Mouse (Mus musculus) left cerebral cortex, postnatal 4 days (tissue): ENCODE measurements around the gene Slc29a1. TPM values are rescaled to one million over a fixed set of nuclear protein-coding genes. Genes with fewer than 3 reads are reported as not detected.
"Not testable (repeated sequence)": the region's sequence is repeated elsewhere in the genome, so short reads cannot be mapped to it uniquely, and the experiment has no call there.

Source experiments
- DNase-seq: peaks from one replicate; pipeline ENCODE4 v3.0.0-alpha.2; 2022
- intact Hi-C: fragments of 180-260 bp; cut with DNase I; formaldehyde crosslinking; loops from one replicate; pipeline ENCODE4 v1.15.1; 2025
- total RNA-seq, 2 experiments: library from RNA; stranded (reverse); gene quantifications; 2 replicates each; pipeline ENCODE4 v1.2.3; 2021

Slc29a1 gene
- 10 to 100 TPM; 68.8 to 69.9 TPM for total RNA-seq

GRCm38 (mm10) chr17:45599446-45600242 is at the start of gene Slc29a1:
TSS of gene Slc29a1 (minus strand) at chr17:45599606.
- DNase-seq: peak; percentile 77
- intact Hi-C loops: no loop called here

DNA sequence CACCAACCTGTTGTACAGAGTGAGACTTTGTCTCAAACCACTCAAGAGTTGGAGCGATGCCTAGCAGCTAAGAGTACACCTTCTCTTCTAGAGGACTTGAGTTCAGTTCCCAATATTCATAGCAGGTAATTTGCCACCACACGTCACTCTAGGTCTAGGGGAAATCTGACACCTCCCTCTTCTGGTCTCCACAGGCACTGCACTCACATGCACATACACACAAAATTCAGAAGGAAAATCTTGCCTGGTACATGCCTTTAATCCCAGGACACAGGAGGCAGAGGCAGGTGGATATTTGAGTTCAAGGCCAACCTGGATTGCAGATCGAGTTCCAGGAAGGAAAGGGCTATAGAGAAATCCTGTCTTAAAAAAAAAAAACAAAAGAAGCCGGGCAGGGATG is 44.8 kb upstream of the Slc29a1 start:
- DNase-seq: no peak
- intact Hi-C loops: loop anchor here (5.0 kb wide), 1 partner anchor 62 kb away; no protein-coding TSS in a partner anchor

DNA sequence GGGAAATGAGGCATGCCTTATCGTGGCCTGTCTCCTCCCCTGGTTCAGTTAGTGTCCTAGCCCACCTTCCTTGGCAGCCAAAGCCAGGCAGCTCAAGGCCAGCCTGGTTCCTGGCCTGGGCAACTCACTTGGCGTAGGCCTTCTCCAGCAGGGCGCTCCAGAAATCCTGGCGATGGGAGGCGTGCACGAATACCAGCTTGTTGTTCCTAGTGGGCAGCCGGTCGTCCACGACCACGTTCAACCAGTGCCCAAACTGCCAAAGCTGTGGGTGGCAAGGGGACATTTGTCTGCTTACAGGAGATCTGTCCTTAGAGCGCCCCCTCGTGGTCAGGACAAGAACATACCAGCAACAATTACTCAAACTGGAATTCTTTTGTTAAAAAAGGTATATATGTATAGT is 43.3 kb upstream of the Slc29a1 start:
- intact Hi-C loops: loop anchor here (5.0 kb wide), 1 partner anchor 60 kb away; no protein-coding TSS in a partner anchor

GRCm38 (mm10) chr17:45641981-45642380 is 42.6 kb upstream of the Slc29a1 start:
- DNase-seq: no peak
- intact Hi-C loops: loop anchor here (5.0 kb wide), 1 partner anchor 60 kb away; no protein-coding TSS in a partner anchor

More for the DNA sequence above, 43.3 kb upstream of the Slc29a1 start:
- peak; percentile 94 for DNase-seq

- intact Hi-C loops: no loop called here
- DNase-seq: no peak
These were observed 39.3 kb upstream of the Slc29a1 start for GRCm38 (mm10) chr17:45638596-45639295.

DNA sequence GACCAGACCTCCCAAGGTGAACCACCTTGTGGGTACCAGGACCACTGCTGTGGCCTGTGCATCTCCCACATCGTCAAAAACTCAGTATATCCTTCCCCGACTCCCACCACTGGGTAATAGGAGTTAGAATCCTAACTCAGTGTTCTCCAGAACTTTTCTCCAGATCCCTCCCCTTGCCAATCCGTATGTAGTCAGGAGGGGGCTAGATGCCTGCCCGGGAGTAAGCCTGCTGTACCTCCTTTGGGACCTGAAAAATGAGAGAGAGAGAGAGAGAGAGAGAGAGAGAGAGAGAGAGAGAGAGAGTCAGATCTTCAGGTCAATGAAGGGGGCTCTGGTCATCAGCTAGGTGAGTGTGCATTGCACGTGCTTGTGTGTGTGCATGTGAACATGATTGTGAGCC is 34.6 kb upstream of the Slc29a1 start:
- intact Hi-C loops: no loop called here

DNA sequence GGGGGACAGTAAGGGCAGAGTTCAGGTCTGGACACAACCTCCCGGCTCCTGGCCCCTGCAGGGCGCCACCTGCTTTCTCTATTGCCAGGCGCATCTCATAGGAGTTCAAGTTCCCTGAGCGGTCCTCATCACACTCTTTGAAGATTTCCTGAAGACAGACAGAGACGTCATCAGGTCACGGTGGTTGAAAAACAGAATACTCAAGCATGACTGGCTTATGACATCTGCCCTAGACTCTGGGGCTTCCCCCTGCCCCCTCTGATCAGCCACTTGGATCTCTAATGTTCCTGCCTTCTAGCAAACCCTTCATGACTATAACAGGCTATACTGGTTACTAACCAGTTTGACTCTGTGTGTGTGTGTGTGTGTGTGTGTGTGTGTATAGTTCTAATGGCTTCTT is 32.5 kb upstream of the Slc29a1 start:
- intact Hi-C loops: no loop called here
- DNase-seq: no peak

More for the DNA sequence above, 34.6 kb upstream of the Slc29a1 start:
- no peak for DNase-seq

DNA sequence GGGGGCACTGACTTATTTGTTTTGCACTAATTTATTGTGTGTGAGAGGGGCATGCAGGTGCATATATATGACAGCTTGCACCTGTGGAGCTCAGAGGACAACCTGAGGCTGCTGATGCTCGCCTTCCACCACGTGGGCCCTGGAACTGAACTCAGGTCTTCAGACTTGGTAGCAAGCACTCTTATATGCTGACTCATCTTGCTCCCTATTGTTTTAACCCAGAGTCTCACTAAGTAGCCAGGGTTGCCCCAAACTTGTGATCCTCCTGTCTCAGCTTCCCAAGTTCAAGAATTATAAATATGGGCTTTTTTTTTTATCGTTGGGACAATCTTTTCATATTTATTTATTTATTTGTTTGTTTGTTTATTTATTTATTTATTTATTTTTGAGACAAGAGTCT is 31.6 kb upstream of the Slc29a1 start:
- intact Hi-C loops: no loop called here
- DNase-seq: no peak

- peak; percentile 84 for DNase-seq
- intact Hi-C loops: loop anchor here (5.0 kb wide), 1 partner anchor 48 kb away; no protein-coding TSS in a partner anchor
These were observed 30.7 kb upstream of the Slc29a1 start for GRCm38 (mm10) chr17:45629861-45630694.

GRCm38 (mm10) chr17:45628885-45629855 is 29.8 kb upstream of the Slc29a1 start:
- intact Hi-C loops: loop anchor here (5.0 kb wide), 1 partner anchor 47 kb away; no protein-coding TSS in a partner anchor
- peak; percentile 67 for DNase-seq

- DNase-seq: no peak
- intact Hi-C loops: loop anchor here (5.0 kb wide), 1 partner anchor 46 kb away; no protein-coding TSS in a partner anchor
These were observed 28.8 kb upstream of the Slc29a1 start for GRCm38 (mm10) chr17:45628160-45628559.

DNA sequence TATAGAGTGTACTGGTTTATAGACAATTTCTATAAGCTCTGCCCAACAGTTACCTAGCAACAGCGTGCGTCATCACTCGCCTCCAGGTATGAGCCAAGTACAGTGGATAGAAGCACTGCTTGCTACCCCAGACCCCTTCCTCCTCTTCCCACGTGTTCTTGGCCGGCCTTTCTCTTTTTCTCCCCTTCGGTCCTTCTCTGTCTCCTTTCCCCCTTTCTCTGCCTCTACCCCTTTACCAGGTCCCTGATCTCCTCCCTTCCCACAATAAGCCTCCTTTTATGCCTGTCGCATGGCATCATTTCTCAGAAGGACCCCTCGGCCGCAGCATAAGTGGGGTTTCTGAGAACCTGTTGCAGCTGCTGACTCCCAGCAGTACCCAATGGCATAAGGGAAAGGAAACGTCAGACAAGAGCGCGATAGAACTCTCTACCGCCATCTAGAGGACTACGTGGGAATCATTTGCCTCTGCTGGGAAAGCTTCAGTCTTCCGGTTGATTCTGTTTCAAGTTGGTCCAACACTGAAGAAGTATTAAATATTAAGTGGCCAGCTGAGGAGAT is 27.2 kb upstream of the Slc29a1 start:
- intact Hi-C loops: loop anchor here (5.0 kb wide), 1 partner anchor 44 kb away; no protein-coding TSS in a partner anchor
- peak; percentile 65 for DNase-seq

DNA sequence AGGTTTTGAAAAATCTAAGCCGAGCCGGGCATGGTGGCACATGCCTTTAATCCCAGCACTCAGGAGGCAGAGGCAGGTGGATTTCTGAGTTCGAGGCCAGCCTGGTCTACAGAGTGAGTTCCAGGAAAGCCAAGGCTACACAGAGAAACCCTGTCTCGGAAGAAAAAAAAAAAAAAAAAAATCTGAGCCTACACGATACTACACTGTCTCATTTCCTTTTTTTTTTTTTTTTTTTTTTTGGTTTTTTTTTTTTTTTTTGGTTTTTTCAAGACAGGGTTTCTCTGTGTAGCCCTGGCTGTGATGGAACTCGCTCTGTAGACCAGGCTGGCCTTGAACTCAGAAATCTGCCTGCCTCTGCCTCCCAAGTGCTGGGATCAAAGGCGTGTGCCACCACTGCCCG is 24.0 kb upstream of the Slc29a1 start:
- intact Hi-C loops, DNase-seq: not testable (repeated sequence)

DNA sequence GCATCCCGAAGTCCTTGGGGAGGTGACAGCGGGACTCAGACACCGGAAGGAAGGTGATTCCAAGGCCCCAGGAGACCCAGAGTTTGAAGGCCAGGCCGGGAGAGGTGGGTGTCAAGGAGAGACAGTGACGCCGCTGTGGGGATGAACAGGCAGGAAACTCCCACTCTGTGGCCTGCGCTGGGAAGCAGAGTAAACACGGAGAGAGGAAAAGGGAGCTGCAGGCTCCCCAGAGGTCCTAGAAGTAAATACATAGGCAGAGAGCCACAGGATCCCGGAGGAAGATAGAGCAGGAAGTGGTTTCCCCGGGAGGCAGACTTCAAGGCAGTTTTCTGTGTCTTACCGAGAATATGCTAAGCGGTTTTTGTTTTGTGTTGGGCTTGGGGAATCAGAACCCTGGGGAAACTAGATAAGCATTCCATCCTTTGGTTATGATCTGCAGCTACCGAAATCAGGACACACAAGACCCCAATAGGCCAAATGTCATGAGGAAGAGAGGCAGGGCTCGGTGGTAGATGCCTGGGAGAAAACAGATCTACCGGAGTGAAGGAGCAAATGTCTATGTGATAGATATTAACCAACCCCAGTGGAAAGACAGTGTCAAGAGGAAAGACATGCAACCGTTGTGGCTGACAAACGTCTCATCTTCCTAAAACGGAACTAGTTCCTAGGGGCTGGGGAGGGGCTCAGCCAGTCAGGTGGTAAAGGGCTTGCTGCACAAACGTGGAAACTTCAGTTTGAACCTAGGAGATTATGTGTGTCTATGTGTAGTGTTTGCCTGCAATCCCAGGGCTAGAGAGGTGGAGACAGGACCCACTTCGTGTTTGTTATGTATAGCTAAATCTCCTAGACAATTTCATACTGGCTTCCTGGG is 20.2 kb upstream of the Slc29a1 start:
- intact Hi-C loops: no loop called here

GRCm38 (mm10) chr17:45618941-45619385 is 19.6 kb upstream of the Slc29a1 start:
- no peak for DNase-seq
- intact Hi-C loops: no loop called here

More for the DNA sequence above, 20.2 kb upstream of the Slc29a1 start:
- no peak for DNase-seq

DNA sequence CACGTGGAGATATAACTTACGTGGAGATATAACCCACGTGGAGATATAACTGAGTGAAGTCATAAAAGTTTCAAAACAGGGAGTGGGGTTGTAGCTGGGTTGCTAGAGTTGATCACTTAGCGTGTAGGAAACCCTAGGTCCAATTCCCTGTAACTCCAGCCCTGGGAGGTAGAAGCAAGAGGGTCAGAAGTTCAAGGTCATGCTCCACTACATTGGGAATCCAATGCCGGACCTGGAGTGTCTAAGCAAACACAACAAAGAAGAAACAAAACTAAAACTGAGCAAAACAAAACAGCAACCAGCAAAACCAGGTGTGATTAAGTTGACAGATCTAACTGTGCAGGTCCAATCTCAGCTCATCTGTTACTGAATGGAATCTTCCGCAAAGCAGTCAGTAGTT is 18.2 kb upstream of the Slc29a1 start:
- DNase-seq: no peak
- intact Hi-C loops: no loop called here

DNA sequence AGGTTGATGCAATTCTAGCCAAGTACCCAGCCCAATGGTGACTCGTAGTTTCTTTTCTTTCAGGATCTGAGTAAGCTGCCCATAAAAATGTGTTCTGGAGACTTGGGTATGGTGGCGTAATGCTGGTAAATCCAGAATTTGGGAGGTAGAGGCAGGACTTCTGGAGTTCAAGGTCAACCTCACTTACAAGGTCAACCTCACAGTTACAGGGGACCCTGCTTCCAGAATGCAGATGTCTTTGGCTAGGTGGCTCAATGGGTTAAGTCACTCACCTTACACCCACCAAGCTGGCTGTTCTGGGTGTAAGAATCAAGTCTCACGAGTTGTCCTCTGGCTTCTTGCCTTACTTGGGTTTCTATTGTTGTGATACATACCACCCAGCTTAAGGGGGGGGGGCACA is 17.3 kb upstream of the Slc29a1 start:
- intact Hi-C loops: no loop called here
- no peak for DNase-seq

- intact Hi-C loops: no loop called here
- no peak for DNase-seq
These were observed 16.7 kb upstream of the Slc29a1 start for GRCm38 (mm10) chr17:45616046-45616650.
